Mouse (Mus musculus): ENCODE data around the gene Mrrf. TPM values are rescaled to one million over a fixed set of nuclear protein-coding genes. Genes with fewer than 3 reads are reported as not detected.

The Mrrf gene
- 13.5 TPM for polyA plus RNA-seq (2015; fragmentation: Illumina TruSeq; extraction: RNeasy Lipid Tissue Mini Kit (QIAGEN cat#74804); ENCODE audit: insufficient read depth, low replicate concordance)

DNA sequence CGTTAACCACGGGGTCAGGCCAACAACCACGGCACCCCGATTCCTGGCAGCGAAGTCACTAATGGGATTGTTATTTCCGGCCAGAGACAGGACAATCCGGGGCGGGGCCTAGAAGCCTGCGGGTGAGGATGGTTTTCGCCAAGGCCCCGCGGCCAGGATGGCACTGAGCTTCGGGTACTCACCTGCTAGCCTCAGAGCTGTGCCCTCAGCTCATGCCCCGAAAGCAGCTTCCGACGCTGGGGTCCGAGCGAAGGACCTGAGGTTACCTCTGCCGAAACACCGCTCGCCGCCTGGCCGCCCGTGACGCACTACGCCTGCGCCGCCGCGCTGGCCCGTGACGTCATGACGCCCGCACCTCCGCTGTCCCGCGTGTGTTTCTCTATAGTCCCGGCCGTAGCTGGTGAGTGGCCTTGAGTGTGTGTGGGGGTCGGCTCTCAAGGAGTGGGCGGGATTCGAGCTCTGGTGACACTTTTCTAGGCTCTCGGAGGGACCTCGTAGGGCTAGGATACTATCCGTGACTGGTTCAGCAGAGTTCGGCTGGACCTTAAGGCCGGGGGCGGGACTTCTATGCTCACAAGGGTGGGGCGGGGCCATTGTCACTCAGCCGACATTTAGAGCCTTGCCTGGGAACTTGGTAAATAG is at the start of gene Mrrf, which contains the start of gene Rbm18:
TSS of gene Mrrf (plus strand) at position 90 of the 642 bp plus-strand sequence.
TSS of gene Rbm18 (minus strand) at position 474 of the 642 bp plus-strand sequence.

DNA sequence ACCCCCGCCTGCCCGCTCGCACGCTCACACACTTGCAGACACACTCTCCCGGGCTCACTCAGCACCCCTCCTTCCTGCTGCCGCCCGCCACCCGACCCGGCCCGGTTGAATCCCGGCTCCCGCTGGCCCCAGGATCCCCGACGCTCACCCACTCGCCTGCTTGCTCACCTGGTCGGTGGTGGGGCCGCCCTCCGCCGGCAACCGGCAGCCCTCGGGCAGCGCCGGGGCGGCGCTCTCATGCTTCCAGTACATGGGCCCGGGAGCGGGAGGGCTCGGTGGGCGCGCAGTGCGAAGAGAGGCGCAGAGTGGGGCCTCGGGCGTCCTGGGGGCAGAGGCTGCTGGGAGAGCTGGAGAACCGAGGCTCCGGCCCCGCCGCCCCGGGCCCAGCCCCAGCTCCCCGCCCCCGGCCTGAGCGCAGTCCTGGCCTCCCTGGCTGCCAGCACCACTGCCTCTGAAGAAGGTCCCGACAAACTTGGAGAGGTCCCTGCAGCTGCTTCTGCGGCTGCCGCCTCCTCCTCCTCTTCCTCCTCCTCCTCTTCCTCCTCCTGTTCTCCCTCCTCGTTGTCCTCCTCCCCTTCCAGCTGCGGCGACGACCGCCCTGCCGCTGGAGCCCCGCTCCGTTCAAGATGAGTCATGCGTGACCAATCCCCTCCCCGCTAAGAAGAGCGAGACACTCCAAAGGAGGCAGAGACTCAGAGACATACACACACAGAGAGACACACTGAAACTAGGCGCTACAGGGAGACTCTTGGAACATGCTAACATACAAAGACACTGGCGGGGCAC is 31.0 kb upstream of the Mrrf start, which contains the start of gene Lhx6:
TSS of gene Lhx6 (minus strand) at position 453 of the 786 bp plus-strand sequence.

DNA sequence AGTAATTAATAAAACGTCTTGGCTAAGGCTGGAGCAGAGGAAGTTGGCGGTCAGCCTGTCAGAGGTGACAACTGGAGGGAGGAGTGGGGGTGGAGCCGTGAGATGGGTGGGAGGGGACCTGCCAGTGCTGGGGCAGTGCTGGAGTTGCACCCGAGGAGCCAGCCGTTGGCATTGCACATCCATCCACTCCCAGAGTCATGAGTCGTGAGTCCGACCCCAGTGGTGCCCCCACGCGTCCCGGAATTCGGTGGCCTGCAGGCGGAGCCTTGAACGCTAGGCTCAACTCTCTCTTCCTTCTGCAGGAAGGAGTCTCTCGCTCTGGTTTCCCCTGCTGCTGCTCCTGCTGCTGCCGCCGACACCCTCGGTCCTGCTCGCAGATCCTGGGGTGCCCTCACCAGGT is 94.2 kb downstream of the Mrrf start, which contains the start of gene Ptgs1:
TSS of gene Ptgs1 (plus strand) at position 61 of the 400 bp plus-strand sequence.

Other genes with a start within 250 kb of the Mrrf start
- gene Ttll11, start 156.5 kb upstream of the Mrrf start, polyA plus RNA-seq (2015; fragmentation: Illumina TruSeq; extraction: RNeasy Lipid Tissue Mini Kit (QIAGEN cat#74804); ENCODE audit: insufficient read depth, low replicate concordance): 0.84 TPM
- 33.4 TPM for gene Ndufa8, start 87.0 kb upstream of the Mrrf start, polyA plus RNA-seq (2015; fragmentation: Illumina TruSeq; extraction: RNeasy Lipid Tissue Mini Kit (QIAGEN cat#74804); ENCODE audit: insufficient read depth, low replicate concordance)
- not detected for gene Morn5, start 86.9 kb upstream of the Mrrf start, polyA plus RNA-seq (2015; fragmentation: Illumina TruSeq; extraction: RNeasy Lipid Tissue Mini Kit (QIAGEN cat#74804); ENCODE audit: insufficient read depth, low replicate concordance)
- 0.58 TPM for gene Lhx6, start 31.0 kb upstream of the Mrrf start, polyA plus RNA-seq (2015; fragmentation: Illumina TruSeq; extraction: RNeasy Lipid Tissue Mini Kit (QIAGEN cat#74804); ENCODE audit: insufficient read depth, low replicate concordance)
- gene Rbm18, start 384 bp downstream of the Mrrf start, polyA plus RNA-seq (2015; fragmentation: Illumina TruSeq; extraction: RNeasy Lipid Tissue Mini Kit (QIAGEN cat#74804); ENCODE audit: insufficient read depth, low replicate concordance): 41.3 TPM
- gene Ptgs1, start 94.0 kb downstream of the Mrrf start, polyA plus RNA-seq (2015; fragmentation: Illumina TruSeq; extraction: RNeasy Lipid Tissue Mini Kit (QIAGEN cat#74804); ENCODE audit: insufficient read depth, low replicate concordance): 36.1 TPM
- not detected for gene Olfr338, start 237.1 kb downstream of the Mrrf start, polyA plus RNA-seq (2015; fragmentation: Illumina TruSeq; extraction: RNeasy Lipid Tissue Mini Kit (QIAGEN cat#74804); ENCODE audit: insufficient read depth, low replicate concordance)

All from spleen, adult 10 weeks (tissue).